Mouse (Mus musculus): Measurements from ENCODE around the gene Hs1bp3. TPM values are rescaled to one million over a fixed set of nuclear protein-coding genes. Genes with fewer than 3 reads are reported as not detected.

Hs1bp3 gene
- polyA plus RNA-seq, 1 experiment from 2014 or later, result 11.6 TPM

GRCm38 (mm10) chr12:8306432-8306831, 6.8 kb upstream of the Hs1bp3 start:
- Histone ChIP-seq H3K4me2 (replicated peaks) (no peak overlapping the region; the same call in 1 of the 2 replicates), H3K4me3 (no peak overlapping the region), H3K36me3 (no peaks in the 10 kb centered on the region), H3K27me3 (replicated peaks) (peaks cover 51% of the 10 kb centered on the region), H3K27ac (no peak overlapping the region), H3K9ac (no peak overlapping the region), H3K9me3 (no peaks in the 10 kb centered on the region), H3K4me1 (peaks cover 20% of the 10 kb centered on the region)
- 5% methylated on average over 5 of the region's 5 CpGs for WGBS
- peak; percentile 48 for ATAC-seq (ENCODE audit: low FRiP score, low read depth)

- H3K4me1 ChIP-seq, result peaks cover 15% of the 10 kb centered on the region
- H3K9me3 ChIP-seq, result no peaks in the 10 kb centered on the region
- no peak overlapping the region for H3K9ac ChIP-seq
- no peak overlapping the region for H3K4me2 ChIP-seq (replicated peaks)
- peaks cover 48% of the 10 kb centered on the region for H3K27me3 ChIP-seq (replicated peaks)
- H3K36me3 ChIP-seq, result no peaks in the 10 kb centered on the region
- ATAC-seq (ENCODE audit: low FRiP score, low read depth), result no peak
- no peak overlapping the region for H3K4me3 ChIP-seq
- H3K27ac ChIP-seq, result no peak overlapping the region
- 51% methylated on average over 1 of the region's 1 CpGs for WGBS
Measured at GRCm38 (mm10) chr12:8306910-8307309, 6.3 kb upstream of the Hs1bp3 start.

- no peaks in the 10 kb centered on the region for H3K9me3 ChIP-seq
- H3K27me3 ChIP-seq (replicated peaks), result peaks cover 15% of the 10 kb centered on the region
- H3K4me2 ChIP-seq (replicated peaks), result peak overlapping the region; percentile 24
- ATAC-seq (ENCODE audit: low FRiP score, low read depth), result no peak
- WGBS, result 48% methylated on average over 17 of the region's 17 CpGs
- H3K4me3 ChIP-seq, result no peak overlapping the region
- H3K4me1 ChIP-seq, result peaks cover 22% of the 10 kb centered on the region
- H3K27ac ChIP-seq, result no peak overlapping the region
- no peak overlapping the region for H3K9ac ChIP-seq
- H3K36me3 ChIP-seq, result no peaks in the 10 kb centered on the region
Measured at GRCm38 (mm10) chr12:8310992-8311391, 2.2 kb upstream of the Hs1bp3 start.

- no peaks in the 10 kb centered on the region for H3K9me3 ChIP-seq
- H3K27me3 ChIP-seq (replicated peaks), result peaks cover 15% of the 10 kb centered on the region
- no peak for ATAC-seq (ENCODE audit: low FRiP score, low read depth)
- no peak overlapping the region for H3K9ac ChIP-seq
- H3K36me3 ChIP-seq, result no peaks in the 10 kb centered on the region
- no peak overlapping the region for H3K4me3 ChIP-seq
- H3K4me2 ChIP-seq (replicated peaks), result no peak overlapping the region
- H3K4me1 ChIP-seq, result peaks cover 19% of the 10 kb centered on the region
- H3K27ac ChIP-seq, result no peak overlapping the region
- 83% methylated on average over 4 of the region's 4 CpGs for WGBS
Measured at GRCm38 (mm10) chr12:8312266-8312665, 966 bp upstream of the Hs1bp3 start.

GRCm38 (mm10) chr12:8313773-8314172, 541 bp downstream of the Hs1bp3 start:
- Histone ChIP-seq H3K4me2 (replicated peaks) (peak overlapping the region; percentile 81), H3K9me3 (no peaks in the 10 kb centered on the region), H3K4me3 (peak overlapping the region; percentile 57), H3K27me3 (replicated peaks) (peaks cover 15% of the 10 kb centered on the region), H3K27ac (no peak overlapping the region), H3K9ac (peak overlapping the region; percentile 71), H3K4me1 (peaks cover 19% of the 10 kb centered on the region), H3K36me3 (peaks cover 5% of the 10 kb centered on the region; the same call in 1 of the 2 replicates)
- 22% methylated on average over 12 of the region's 12 CpGs for WGBS
- ATAC-seq (ENCODE audit: low FRiP score, low read depth), result peak; percentile 21

- Histone ChIP-seq H3K27ac (no peak overlapping the region), H3K4me3 (no peak overlapping the region), H3K36me3 (peaks cover 13% of the 10 kb centered on the region; the same call in 1 of the 2 replicates), H3K27me3 (replicated peaks) (peaks cover 4% of the 10 kb centered on the region; the same call in 1 of the 2 replicates), H3K9me3 (no peaks in the 10 kb centered on the region), H3K4me1 (peaks cover 13% of the 10 kb centered on the region), H3K9ac (no peak overlapping the region), H3K4me2 (replicated peaks) (no peak overlapping the region)
- WGBS, result 86% methylated on average over 5 of the region's 5 CpGs
- ATAC-seq (ENCODE audit: low FRiP score, low read depth), result no peak
Measured at GRCm38 (mm10) chr12:8316541-8316940, 3.3 kb downstream of the Hs1bp3 start.

DNA sequence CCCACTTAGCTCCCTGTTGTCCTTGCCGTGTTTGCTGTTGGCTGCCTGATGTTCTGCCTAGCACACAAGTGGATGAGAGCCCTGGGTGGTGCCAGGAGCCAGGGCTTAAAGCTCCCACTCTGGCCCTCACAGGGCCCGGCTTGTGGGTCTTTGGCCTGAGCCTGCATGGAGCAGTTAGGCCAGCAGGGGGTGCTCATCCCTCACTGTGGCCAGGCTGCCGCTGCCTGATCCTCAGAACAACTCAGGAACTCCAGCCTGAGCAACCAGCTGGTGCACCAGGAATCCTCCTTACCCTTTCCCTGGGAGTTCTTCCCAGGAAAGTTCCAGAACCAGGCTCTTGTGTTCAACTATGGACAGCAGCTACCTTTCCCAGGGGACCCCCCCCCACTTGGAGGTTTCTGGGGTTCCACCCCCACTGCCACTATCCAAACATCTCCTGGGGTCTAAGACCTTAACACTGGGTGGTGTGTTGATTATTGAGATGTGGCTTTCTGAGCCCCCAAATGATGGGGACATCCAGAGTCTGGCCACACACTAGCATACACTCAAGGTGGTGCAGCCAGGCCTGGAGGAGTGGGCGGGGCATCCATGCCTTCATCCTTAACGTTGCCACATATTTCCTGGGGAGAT, 7.0 kb downstream of the Hs1bp3 start:
- H3K27me3 ChIP-seq (replicated peaks), result no peaks in the 10 kb centered on the region
- ATAC-seq (ENCODE audit: low FRiP score, low read depth), result peak; percentile 29; the same call in 1 of the 2 replicates
- peaks cover 23% of the 10 kb centered on the region; the same call in 1 of the 2 replicates for H3K36me3 ChIP-seq
- H3K4me2 ChIP-seq (replicated peaks), result no peak overlapping the region
- no peaks in the 10 kb centered on the region for H3K4me1 ChIP-seq
- H3K4me3 ChIP-seq, result no peak overlapping the region
- no peaks in the 10 kb centered on the region for H3K9me3 ChIP-seq
- no peak overlapping the region for H3K9ac ChIP-seq
- 43% methylated on average over 5 of the region's 5 CpGs for WGBS
- no peak overlapping the region for H3K27ac ChIP-seq

GRCm38 (mm10) chr12:8321506-8321905, 8.3 kb downstream of the Hs1bp3 start:
- ATAC-seq (ENCODE audit: low FRiP score, low read depth), result no peak
- Histone ChIP-seq H3K4me1 (no peaks in the 10 kb centered on the region), H3K27ac (no peak overlapping the region), H3K27me3 (replicated peaks) (no peaks in the 10 kb centered on the region), H3K36me3 (peaks cover 23% of the 10 kb centered on the region; the same call in 1 of the 2 replicates), H3K4me2 (replicated peaks) (no peak overlapping the region), H3K9me3 (no peaks in the 10 kb centered on the region), H3K9ac (no peak overlapping the region), H3K4me3 (no peak overlapping the region)
- WGBS, result 91% methylated on average over 10 of the region's 10 CpGs

DNA sequence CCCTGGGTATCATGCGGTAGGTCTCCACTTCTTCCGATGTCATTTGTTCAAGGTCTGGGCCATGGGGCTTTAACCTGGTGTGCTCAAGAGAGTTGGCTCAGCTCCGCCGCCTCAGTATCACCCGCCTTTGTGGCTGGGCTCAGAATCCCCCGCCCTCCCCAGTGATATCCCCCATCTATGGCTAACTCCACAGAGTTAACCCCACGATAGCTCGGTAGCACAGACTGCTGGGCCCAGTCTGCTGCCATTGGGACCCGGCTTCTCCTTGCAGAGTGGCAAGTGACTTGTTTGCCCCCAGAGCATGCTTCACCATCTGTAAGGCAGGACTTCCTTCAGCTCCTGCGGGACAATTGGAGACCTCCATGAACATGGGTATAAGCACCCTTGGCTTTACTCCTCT, 10.9 kb downstream of the Hs1bp3 start:
- Histone ChIP-seq H3K4me3 (no peak overlapping the region), H3K4me2 (replicated peaks) (no peak overlapping the region), H3K27ac (no peak overlapping the region), H3K27me3 (replicated peaks) (no peaks in the 10 kb centered on the region), H3K9me3 (no peaks in the 10 kb centered on the region), H3K4me1 (peaks cover 9% of the 10 kb centered on the region; the same call in 1 of the 2 replicates), H3K9ac (no peak overlapping the region), H3K36me3 (peaks cover 15% of the 10 kb centered on the region; the same call in 1 of the 2 replicates)
- no peak for ATAC-seq (ENCODE audit: low FRiP score, low read depth)
- 88% methylated on average over 10 of the region's 10 CpGs for WGBS

GRCm38 (mm10) chr12:8325245-8325942, 12.2 kb downstream of the Hs1bp3 start:
- 92% methylated on average over 13 of the region's 13 CpGs for WGBS
- no peak for ATAC-seq (ENCODE audit: low FRiP score, low read depth)
- H3K36me3 ChIP-seq, result peaks cover 19% of the 10 kb centered on the region; the same call in 1 of the 2 replicates

DNA sequence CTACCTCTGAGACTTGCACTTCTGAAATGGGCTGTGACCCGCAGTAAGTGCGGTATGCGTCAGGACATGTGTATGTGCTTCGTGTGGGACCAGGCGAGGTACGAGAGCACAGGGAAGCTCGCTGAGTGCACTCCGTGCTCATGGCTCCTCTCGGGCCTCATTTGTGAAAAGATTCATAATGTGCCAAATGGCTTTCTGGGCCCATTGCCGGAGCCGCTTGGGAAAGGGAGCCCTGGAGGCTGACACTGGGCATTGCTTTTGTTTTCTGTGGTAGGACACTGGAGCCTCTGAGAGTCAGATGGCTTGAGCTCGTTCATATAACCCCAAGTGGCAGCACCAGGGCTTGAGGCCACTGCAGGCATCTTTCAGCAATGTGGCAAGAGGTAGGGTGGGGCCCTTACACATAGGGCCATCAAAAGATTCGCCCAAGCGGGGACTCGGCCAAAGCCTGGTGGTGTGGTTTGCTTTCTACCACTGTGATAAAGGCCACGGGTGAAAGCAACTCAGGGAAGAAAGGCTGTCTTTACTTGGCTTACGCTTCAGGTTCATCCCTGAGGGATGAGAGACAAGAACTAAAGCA, 12.8 kb downstream of the Hs1bp3 start:
- no peak for ATAC-seq (ENCODE audit: low FRiP score, low read depth)
- Histone ChIP-seq H3K27ac (no peak overlapping the region), H3K36me3 (peaks cover 19% of the 10 kb centered on the region; the same call in 1 of the 2 replicates), H3K9ac (no peak overlapping the region), H3K4me2 (replicated peaks) (no peak overlapping the region), H3K4me3 (no peak overlapping the region), H3K9me3 (no peaks in the 10 kb centered on the region), H3K27me3 (replicated peaks) (no peaks in the 10 kb centered on the region), H3K4me1 (peaks cover 9% of the 10 kb centered on the region; the same call in 1 of the 2 replicates)
- 89% methylated on average over 17 of the region's 17 CpGs for WGBS

More at GRCm38 (mm10) chr12:8325245-8325942, 12.2 kb downstream of the Hs1bp3 start:
- H3K9me3 ChIP-seq, result no peaks in the 10 kb centered on the region
- H3K4me2 ChIP-seq (replicated peaks), result no peak overlapping the region
- H3K9ac ChIP-seq, result no peak overlapping the region
- H3K27ac ChIP-seq, result no peak overlapping the region
- no peaks in the 10 kb centered on the region for H3K27me3 ChIP-seq (replicated peaks)
- H3K4me3 ChIP-seq, result no peak overlapping the region
- peaks cover 9% of the 10 kb centered on the region; the same call in 1 of the 2 replicates for H3K4me1 ChIP-seq
